Mouse (Mus musculus) heart, adult 2 months (tissue): ENCODE results near the gene Snw1. TPM values are rescaled to one million over a fixed set of nuclear protein-coding genes. Genes with fewer than 3 reads are reported as not detected.
"Not testable (repeated sequence)": the region's sequence is repeated elsewhere in the genome, so short reads cannot be mapped to it uniquely, and the experiment has no call there.

Experiments
- DNase-seq, 2 experiments: peaks; one replicate each; pipeline ENCODE4 v3.0.0; 2021
- H3K27ac ChIP-seq: fragments of 200-600 bp; 2 replicates; pipeline ENCODE4 v1.8.1; 2022
- H3K27me3 ChIP-seq: fragments of 200-500 bp; 2 replicates; pipeline ENCODE4 v1.6.1; 2012; ENCODE audit warnings: mild to moderate bottlenecking, low read length, inconsistent platforms, mixed read lengths; ENCODE audit not compliant: control insufficient read depth, insufficient read depth
- H3K36me3 ChIP-seq: fragments of 200-500 bp; 2 replicates; pipeline ENCODE4 v1.6.1; 2012; ENCODE audit warnings: low read length, inconsistent platforms; ENCODE audit not compliant: control insufficient read depth, insufficient read depth
- H3K4me1 ChIP-seq: fragments of 200-500 bp; 2 replicates; pipeline ENCODE4 v1.6.1; 2011; ENCODE audit warnings: low read length; ENCODE audit not compliant: control insufficient read depth, insufficient read depth
- H3K4me3 ChIP-seq: fragments of 200-600 bp; 2 replicates; pipeline ENCODE4 v1.8.1; 2022
- H3K79me2 ChIP-seq: fragments of 200-500 bp; replicated peaks from 2 replicates; pipeline ENCODE4 v1.6.1; 2012; ENCODE audit warnings: mild to moderate bottlenecking, inconsistent platforms, low read length, moderate library complexity, mixed read lengths; ENCODE audit not compliant: control insufficient read depth, insufficient read depth
- H3K9ac ChIP-seq: fragments of 200-500 bp; 2 replicates; pipeline ENCODE4 v1.6.1; 2012; ENCODE audit warnings: low read depth, mild to moderate bottlenecking, control low read depth, inconsistent platforms, low read length, mixed read lengths
- CTCF ChIP-seq: fragments of 200-600 bp; IDR thresholded peaks from 2 replicates; pipeline ENCODE4 v1.8.1; 2022; ENCODE audit warnings: antibody characterized with exemption, mild to moderate bottlenecking, moderate library complexity
- EP300 ChIP-seq: fragments of 200-500 bp; IDR thresholded peaks from 2 replicates; pipeline ENCODE4 v1.6.1; 2011; ENCODE audit warnings: low read depth, low read length, control low read depth; ENCODE audit not compliant: insufficient read depth
- POLR2A ChIP-seq: fragments of 200-500 bp; IDR thresholded peaks from 2 replicates; pipeline ENCODE4 v1.6.1; 2011; ENCODE audit warnings: mild to moderate bottlenecking, low read depth, low read length, control low read depth; ENCODE audit not compliant: insufficient read depth
- WGBS: fragments of 180-500 bp; shearing (Covaris S2); methylation state at CpG from one replicate; pipeline ENCODE4 v1.1.7; 2018; 5-methylcytosine and 5-hydroxymethylcytosine counted together
- intact Hi-C: fragments of 180-260 bp; cut with DNase I; formaldehyde crosslinking; loops from one replicate; pipeline ENCODE4 v1.15.1; 2025
- long read RNA-seq: library from polyadenylated mRNA; stranded (forward); transcript quantifications from one replicate; pipeline ENCODE4 v2.0.0, GENCODE M21; 2021
- polyA plus RNA-seq: library from polyadenylated mRNA; depleted of rRNA; stranded (reverse); fragments of >200 nt; gene quantifications from 2 replicates; pipeline ENCODE4 v1.2.3, GENCODE M21; 2012; rRNA removed
- total RNA-seq, 2 experiments: library from RNA; stranded (reverse); gene quantifications; 2 replicates each; pipeline ENCODE4 v1.2.3; 2021

Snw1 gene
- total RNA-seq = 10 to 100 TPM; 42.3 to 46.1 TPM
- polyA plus RNA-seq = 8.5 and 15.6 TPM in 2 replicates
- long read RNA-seq, full-length matches to known transcripts = 53 of 61 reads
- long read RNA-seq, partial matches to known transcripts = 3 of 61 reads
- long read RNA-seq, other reads (novel, unspliced or antisense) = 5 of 61 reads

DNA sequence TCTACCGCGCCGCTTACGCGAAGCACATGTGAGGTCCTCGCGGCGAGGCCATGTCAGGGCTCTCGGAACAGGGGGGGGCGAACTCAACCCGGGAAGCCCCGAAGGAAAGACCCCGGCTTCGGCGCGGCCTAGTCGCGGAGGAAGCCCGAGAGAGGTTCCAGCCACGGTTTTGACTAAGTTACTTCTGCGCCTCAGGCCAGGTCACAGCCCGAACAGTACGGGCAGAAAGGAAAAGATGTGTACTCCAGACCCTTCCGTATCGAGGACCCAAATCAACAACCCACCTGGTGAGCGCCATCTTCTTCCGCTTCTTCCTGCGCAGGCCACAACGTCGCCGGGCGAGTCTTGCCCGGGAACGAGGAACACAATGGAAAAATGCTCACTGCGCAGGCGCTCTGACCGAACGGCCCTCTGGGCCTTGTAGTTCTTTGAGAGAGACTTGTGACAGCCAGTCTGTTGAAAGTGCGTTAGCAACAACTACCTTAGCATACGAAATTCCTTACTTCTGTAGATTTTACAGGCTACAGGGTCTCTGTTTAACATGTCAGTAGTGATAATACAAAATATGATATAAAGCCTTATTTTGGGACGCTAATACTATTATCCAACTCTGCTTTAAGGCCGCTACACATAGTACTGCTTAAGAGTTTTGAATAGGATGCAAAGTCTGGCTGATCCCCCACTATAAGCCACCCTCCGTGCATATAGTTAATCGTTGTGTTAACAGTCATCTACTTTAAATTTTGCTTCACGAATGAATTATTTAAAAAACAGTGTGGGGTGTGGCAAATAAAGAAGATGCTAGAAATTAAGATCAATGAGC, at the start of gene Snw1:
Gene Snw1 (minus strand): TSS at position 311 of the 823 bp plus-strand sequence.
- intact Hi-C loops = loop anchor here (2.0 kb wide), 1 partner anchor 29 kb away; the partner anchor contains the start of gene Slirp
- TF ChIP-seq CTCF (no peak), POLR2A (peak; percentile 91), EP300 (peak; percentile 67; the same call in 1 of the 2 replicates)
- Histone ChIP-seq H3K36me3 (peaks cover 19% of the 10 kb centered on the region), H3K4me1 (peaks cover 4% of the 10 kb centered on the region), H3K4me3 (peak within 1 kb of the TSS; percentile 87), H3K79me2 (peaks cover 5% of the 10 kb centered on the region), H3K27me3 (no peaks in the 10 kb centered on the region), H3K9ac (peak within 1 kb of the TSS; percentile 94), H3K27ac (peak within 1 kb of the TSS; percentile 96)
- peak; percentile 94 to 96 for DNase-seq
- WGBS = 3% methylated on average over 45 of the region's 45 CpGs

DNA sequence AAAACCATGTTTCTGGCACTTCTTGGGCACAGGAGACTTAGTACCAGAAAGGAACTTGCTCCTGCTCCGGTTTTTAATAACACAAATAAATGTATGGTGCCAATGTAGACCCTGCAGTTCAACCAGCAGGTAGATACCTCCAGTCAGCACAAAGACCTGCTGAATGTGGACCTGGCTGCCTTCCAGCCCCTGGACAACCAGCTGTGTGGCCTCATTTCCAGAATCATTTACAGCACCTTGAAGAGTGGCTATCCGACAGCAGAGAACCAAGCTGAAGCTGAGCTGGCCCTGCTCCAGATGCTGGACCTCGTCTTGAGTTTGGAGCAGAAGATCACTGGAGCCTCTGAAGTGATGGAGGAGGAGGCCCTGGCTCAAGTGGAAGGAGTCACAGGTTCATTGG, 47.5 kb upstream of the Snw1 start:
- DNase-seq, H3K27me3 ChIP-seq, intact Hi-C loops, H3K79me2 ChIP-seq, H3K4me1 ChIP-seq, H3K36me3 ChIP-seq, H3K9ac ChIP-seq, H3K27ac ChIP-seq, H3K4me3 ChIP-seq: not testable (repeated sequence)
- WGBS = 51% methylated on average over 3 of the region's 3 CpGs

DNA sequence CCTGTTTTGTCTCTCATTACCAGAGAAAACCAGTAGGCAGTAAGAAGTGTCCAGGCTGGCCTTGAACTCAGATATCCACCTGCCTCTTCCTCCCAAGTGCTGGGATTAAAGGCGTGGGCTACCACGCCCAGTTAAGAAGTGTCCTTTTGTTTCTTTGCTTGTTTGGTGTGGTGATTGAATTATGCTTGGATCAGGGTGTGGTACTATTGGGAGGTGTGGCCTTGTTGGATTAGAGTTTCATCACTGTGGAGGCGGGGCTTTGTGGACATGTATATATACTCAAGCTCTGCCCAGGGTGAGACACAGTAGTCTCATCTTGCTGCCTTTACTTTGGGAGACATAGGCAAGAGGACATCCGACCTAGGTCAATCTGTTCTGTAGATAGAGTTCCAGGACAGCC, 41.9 kb upstream of the Snw1 start, which contains the start of gene Gm8300:
Gene Gm8300 (plus strand): TSS at position 301 of the 400 bp plus-strand sequence.
- DNase-seq, H3K36me3 ChIP-seq, H3K79me2 ChIP-seq, H3K27ac ChIP-seq, H3K27me3 ChIP-seq, intact Hi-C loops, H3K4me3 ChIP-seq, H3K4me1 ChIP-seq, H3K9ac ChIP-seq: not testable (repeated sequence)
- 75% methylated on average over 4 of the region's 4 CpGs for WGBS

DNA sequence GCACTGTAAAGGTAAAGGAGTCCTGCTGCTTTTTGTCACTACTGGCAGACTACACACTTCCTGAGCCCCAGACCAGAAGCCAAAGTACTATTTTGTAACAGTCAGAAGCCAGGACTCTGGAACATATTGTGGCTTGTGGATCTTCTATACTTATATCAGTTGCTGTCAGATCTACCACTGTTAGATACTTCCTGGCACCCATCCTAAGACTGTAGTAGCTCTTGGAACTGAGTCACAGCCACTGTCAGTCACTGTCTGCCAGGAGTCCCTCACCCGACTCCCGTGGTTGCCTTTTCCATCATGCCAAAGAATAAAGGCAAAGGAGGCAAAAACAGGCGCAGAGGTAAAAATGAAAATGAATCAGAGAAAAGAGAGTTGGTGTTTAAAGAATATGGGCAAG, 22.3 kb upstream of the Snw1 start, which contains the start of gene Gm5788:
Gene Gm5788 (plus strand): TSS at position 301 of the 400 bp plus-strand sequence.
- intact Hi-C loops, H3K4me1 ChIP-seq, DNase-seq, H3K4me3 ChIP-seq, H3K27me3 ChIP-seq, H3K79me2 ChIP-seq, H3K27ac ChIP-seq, H3K9ac ChIP-seq, H3K36me3 ChIP-seq: not testable (repeated sequence)
- 80% methylated on average over 3 of the region's 3 CpGs for WGBS

DNA sequence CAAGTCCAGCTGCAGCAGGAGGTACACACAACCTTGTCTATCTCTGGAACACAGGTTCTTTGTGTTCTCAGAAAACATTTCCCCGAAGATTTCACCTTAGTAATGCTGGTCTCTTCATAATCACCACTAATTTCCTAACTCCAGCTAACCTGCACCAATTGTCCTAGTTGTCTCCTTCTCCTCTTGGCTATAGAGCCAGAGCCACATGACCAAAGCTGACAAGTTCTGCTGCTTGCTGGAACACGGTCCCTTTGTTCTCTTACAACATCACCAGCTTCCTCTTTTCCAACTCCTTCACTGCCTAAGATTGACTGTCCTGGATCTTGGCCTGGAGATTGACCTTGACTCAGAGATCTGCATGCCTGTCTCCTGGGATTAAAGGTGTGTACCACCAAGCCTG, 16.6 kb upstream of the Snw1 start:
- H3K79me2 ChIP-seq, H3K4me3 ChIP-seq, H3K4me1 ChIP-seq, intact Hi-C loops, H3K36me3 ChIP-seq, H3K27me3 ChIP-seq, H3K9ac ChIP-seq, DNase-seq, H3K27ac ChIP-seq: not testable (repeated sequence)
- WGBS = 45% methylated on average over 2 of the region's 2 CpGs

DNA sequence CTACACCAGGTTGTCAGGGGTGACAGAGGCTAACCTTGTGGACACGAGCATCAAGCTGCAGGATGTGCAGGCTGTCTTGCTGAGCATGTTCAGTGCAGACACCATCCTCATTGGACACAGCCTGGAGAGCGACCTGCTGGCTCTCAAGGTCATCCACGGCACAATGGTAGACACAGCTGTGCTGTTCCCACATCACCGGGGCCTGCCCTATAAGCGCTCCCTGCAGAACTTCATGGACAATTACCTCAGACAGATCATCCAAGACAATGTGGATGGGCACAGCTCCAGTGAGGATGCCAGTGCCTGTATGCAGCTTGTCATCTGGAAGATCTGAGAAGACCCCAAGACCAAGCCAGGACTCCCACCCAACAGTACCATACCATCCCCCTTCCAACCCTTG, 10.4 kb upstream of the Snw1 start:
- H3K4me1 ChIP-seq, H3K4me3 ChIP-seq, H3K27ac ChIP-seq, H3K36me3 ChIP-seq, DNase-seq, H3K79me2 ChIP-seq, H3K27me3 ChIP-seq, intact Hi-C loops, H3K9ac ChIP-seq: not testable (repeated sequence)
- WGBS = 84% methylated on average over 5 of the region's 5 CpGs
